Mouse (Mus musculus) frontal cortex, postnatal 14 days (tissue): ENCODE results near the gene Otx2.
"Not testable (repeated sequence)": the region's sequence is repeated elsewhere in the genome, so short reads cannot be mapped to it uniquely, and the experiment has no call there.

Experiments used
- DNase-seq, 2 experiments: peaks; one replicate each; pipeline ENCODE4 v3.0.0; 2022; ENCODE audit warnings: low spot score in 2 of 2

Otx2 gene

GRCm38 (mm10) chr14:48655073-48655791 is 18.4 kb downstream of the Otx2 start:
- no peak for DNase-seq

- DNase-seq: no peak
Measured at GRCm38 (mm10) chr14:48654551-48655072, 19.0 kb downstream of the Otx2 start.

GRCm38 (mm10) chr14:48653676-48654510 is 19.7 kb downstream of the Otx2 start:
- DNase-seq: no peak

- no peak for DNase-seq
Measured at GRCm38 (mm10) chr14:48653081-48653480, 20.5 kb downstream of the Otx2 start.

- DNase-seq: no peak
Measured at GRCm38 (mm10) chr14:48652256-48652655, 21.4 kb downstream of the Otx2 start.

- no peak for DNase-seq
Measured at GRCm38 (mm10) chr14:48651471-48652211, 22.0 kb downstream of the Otx2 start.

GRCm38 (mm10) chr14:48641462-48642395 is 31.9 kb downstream of the Otx2 start:
- no peak for DNase-seq

GRCm38 (mm10) chr14:48633141-48633540 is 40.5 kb downstream of the Otx2 start:
- DNase-seq: no peak

GRCm38 (mm10) chr14:48632335-48632734 is 41.3 kb downstream of the Otx2 start:
- DNase-seq: no peak

- no peak for DNase-seq
Measured at GRCm38 (mm10) chr14:48631486-48631885, 42.1 kb downstream of the Otx2 start.

- no peak for DNase-seq
Measured at GRCm38 (mm10) chr14:48629404-48629803, 44.2 kb downstream of the Otx2 start.

GRCm38 (mm10) chr14:48626271-48626670 is 47.3 kb downstream of the Otx2 start:
- DNase-seq: no peak

- no peak for DNase-seq
Measured at GRCm38 (mm10) chr14:48625331-48625694, 48.3 kb downstream of the Otx2 start.

- DNase-seq: no peak
Measured at GRCm38 (mm10) chr14:48624596-48625330, 48.9 kb downstream of the Otx2 start.

GRCm38 (mm10) chr14:48622726-48623125 is 50.9 kb downstream of the Otx2 start:
- not testable (repeated sequence) for DNase-seq

GRCm38 (mm10) chr14:48616361-48616760 is 57.3 kb downstream of the Otx2 start:
- DNase-seq: no peak

- no peak for DNase-seq
Measured at GRCm38 (mm10) chr14:48608641-48609310, 64.8 kb downstream of the Otx2 start.
